Mouse (Mus musculus): Measurements from ENCODE around the gene Rasgef1b. TPM values are rescaled to one million over a fixed set of nuclear protein-coding genes. Genes with fewer than 3 reads are reported as not detected.

Gene Rasgef1b
- polyA plus RNA-seq, 1 experiment, result 13.5 TPM

GRCm38 (mm10) chr5:99493017-99493416 lies 235.8 kb downstream of the Rasgef1b start:
- no peak for DNase-seq
- TF ChIP-seq POLR2A (IDR thresholded peaks at IDR 0.05; ENCODE audit: borderline replicate concordance, extremely low read depth, low read depth, low read length) (no peak), CTCF (IDR thresholded peaks at IDR 0.05; ENCODE audit: insufficient read depth, low read length) (no peak)
- 92% methylated on average over 3 of the region's 3 CpGs for WGBS
- Histone ChIP-seq H3K4me1 (ENCODE audit: control insufficient read depth, insufficient read depth, low read length) (no peaks in the 10 kb centered on the region), H3K4me3 (replicated peaks; ENCODE audit: extremely low read depth, low read depth, low read length) (no peak overlapping the region)

- H3K4me1 ChIP-seq (ENCODE audit: control insufficient read depth, insufficient read depth, low read length), result no peaks in the 10 kb centered on the region
- WGBS, result 70% methylated on average over 6 of the region's 6 CpGs
- no peak overlapping the region for H3K4me3 ChIP-seq (replicated peaks; ENCODE audit: extremely low read depth, low read depth, low read length)
- TF ChIP-seq POLR2A (IDR thresholded peaks at IDR 0.05; ENCODE audit: borderline replicate concordance, extremely low read depth, low read depth, low read length) (no peak), CTCF (IDR thresholded peaks at IDR 0.05; ENCODE audit: insufficient read depth, low read length) (no peak)
- DNase-seq, result no peak
Measured at GRCm38 (mm10) chr5:99488479-99489158, 240.2 kb downstream of the Rasgef1b start.

GRCm38 (mm10) chr5:99487009-99487858 lies 241.6 kb downstream of the Rasgef1b start:
- DNase-seq, result no peak
- TF ChIP-seq CTCF (IDR thresholded peaks at IDR 0.05; ENCODE audit: insufficient read depth, low read length), result no peak
- TF ChIP-seq POLR2A (IDR thresholded peaks at IDR 0.05; ENCODE audit: borderline replicate concordance, extremely low read depth, low read depth, low read length), result no peak
- Histone ChIP-seq H3K4me3 (replicated peaks; ENCODE audit: extremely low read depth, low read depth, low read length) (no peak overlapping the region), H3K4me1 (ENCODE audit: control insufficient read depth, insufficient read depth, low read length) (no peaks in the 10 kb centered on the region)
- WGBS, result 68% methylated on average over 5 of the region's 5 CpGs

- WGBS, result 92% methylated on average over 5 of the region's 5 CpGs
- TF ChIP-seq CTCF (IDR thresholded peaks at IDR 0.05; ENCODE audit: insufficient read depth, low read length) (no peak), POLR2A (IDR thresholded peaks at IDR 0.05; ENCODE audit: borderline replicate concordance, extremely low read depth, low read depth, low read length) (no peak)
- DNase-seq, result no peak
- H3K4me3 ChIP-seq (replicated peaks; ENCODE audit: extremely low read depth, low read depth, low read length), result no peak overlapping the region
- peaks cover 8% of the 10 kb centered on the region for H3K4me1 ChIP-seq (ENCODE audit: control insufficient read depth, insufficient read depth, low read length)
Measured at GRCm38 (mm10) chr5:99483162-99483561, 245.7 kb downstream of the Rasgef1b start.

- peaks cover 8% of the 10 kb centered on the region for H3K4me1 ChIP-seq (ENCODE audit: control insufficient read depth, insufficient read depth, low read length)
- 90% methylated on average over 6 of the region's 6 CpGs for WGBS
- DNase-seq, result no peak
Measured at GRCm38 (mm10) chr5:99482524-99482923, 246.3 kb downstream of the Rasgef1b start.

GRCm38 (mm10) chr5:99482016-99482415 lies 246.8 kb downstream of the Rasgef1b start:
- H3K4me1 ChIP-seq (ENCODE audit: control insufficient read depth, insufficient read depth, low read length), result peaks cover 8% of the 10 kb centered on the region
- TF ChIP-seq POLR2A (IDR thresholded peaks at IDR 0.05; ENCODE audit: borderline replicate concordance, extremely low read depth, low read depth, low read length) (no peak), CTCF (IDR thresholded peaks at IDR 0.05; ENCODE audit: insufficient read depth, low read length) (no peak)
- no peak for DNase-seq
- 90% methylated on average over 7 of the region's 7 CpGs for WGBS
- no peak overlapping the region for H3K4me3 ChIP-seq (replicated peaks; ENCODE audit: extremely low read depth, low read depth, low read length)

More at GRCm38 (mm10) chr5:99482524-99482923, 246.3 kb downstream of the Rasgef1b start:
- TF ChIP-seq POLR2A (IDR thresholded peaks at IDR 0.05; ENCODE audit: borderline replicate concordance, extremely low read depth, low read depth, low read length), result no peak
- no peak for TF ChIP-seq CTCF (IDR thresholded peaks at IDR 0.05; ENCODE audit: insufficient read depth, low read length)
- H3K4me3 ChIP-seq (replicated peaks; ENCODE audit: extremely low read depth, low read depth, low read length), result no peak overlapping the region

- 73% methylated on average over 6 of the region's 6 CpGs for WGBS
- TF ChIP-seq POLR2A (IDR thresholded peaks at IDR 0.05; ENCODE audit: borderline replicate concordance, extremely low read depth, low read depth, low read length) (no peak), CTCF (IDR thresholded peaks at IDR 0.05; ENCODE audit: insufficient read depth, low read length) (no peak)
- no peak for DNase-seq
- peaks cover 10% of the 10 kb centered on the region for H3K4me1 ChIP-seq (ENCODE audit: control insufficient read depth, insufficient read depth, low read length)
- no peak overlapping the region for H3K4me3 ChIP-seq (replicated peaks; ENCODE audit: extremely low read depth, low read depth, low read length)
Measured at GRCm38 (mm10) chr5:99480078-99481031, 248.5 kb downstream of the Rasgef1b start.

- WGBS, result 7% methylated on average over 20 of the region's 20 CpGs
- DNase-seq, result peak; percentile 37
- no peak overlapping the region for H3K4me3 ChIP-seq (replicated peaks; ENCODE audit: extremely low read depth, low read depth, low read length)
- TF ChIP-seq CTCF (IDR thresholded peaks at IDR 0.05; ENCODE audit: insufficient read depth, low read length) (no peak), POLR2A (IDR thresholded peaks at IDR 0.05; ENCODE audit: borderline replicate concordance, extremely low read depth, low read depth, low read length) (no peak)
- peaks cover 10% of the 10 kb centered on the region for H3K4me1 ChIP-seq (ENCODE audit: control insufficient read depth, insufficient read depth, low read length)
Measured at GRCm38 (mm10) chr5:99479263-99480077, 249.4 kb downstream of the Rasgef1b start.
